Mouse (Mus musculus): ENCODE measurements around the gene Ptpn7. TPM values are rescaled to one million over a fixed set of nuclear protein-coding genes. Genes with fewer than 3 reads are reported as not detected.
"Not testable (repeated sequence)": the region's sequence is repeated elsewhere in the genome, so short reads cannot be mapped to it uniquely, and the experiment has no call there.

Gene Ptpn7
- polyA plus RNA-seq, 1 experiment from 2014 or later = 0.24 TPM

- no peak overlapping the region for H3K27ac ChIP-seq (ENCODE audit: low read depth, low read length)
- WGBS = 71% methylated on average over 11 of the region's 11 CpGs
- H3K36me3 ChIP-seq (ENCODE audit: control insufficient read depth, insufficient read depth, low read length) = no peaks in the 10 kb centered on the region
- H3K4me3 ChIP-seq (ENCODE audit: low read length) = no peak overlapping the region
- H3K9me3 ChIP-seq (ENCODE audit: control insufficient read depth, low read length) = no peaks in the 10 kb centered on the region
- peaks cover 5% of the 10 kb centered on the region; the same call in 1 of the 2 replicates for H3K27me3 ChIP-seq (replicated peaks; ENCODE audit: control insufficient read depth, insufficient read depth, low read length)
- H3K9ac ChIP-seq (ENCODE audit: low read depth, low read length) = no peak overlapping the region
- no peak overlapping the region for H3K4me2 ChIP-seq (ENCODE audit: low read length)
- no peaks in the 10 kb centered on the region; the same call in 1 of the 2 replicates for H3K4me1 ChIP-seq (ENCODE audit: control insufficient read depth, insufficient read depth, low read depth, low read length)
- no peak for ATAC-seq
Measured at GRCm38 (mm10) chr1:135096312-135096711, 36.2 kb upstream of the Ptpn7 start.

GRCm38 (mm10) chr1:135097441-135097840 lies 35.1 kb upstream of the Ptpn7 start:
- Histone ChIP-seq H3K9me3 (ENCODE audit: control insufficient read depth, low read length) (no peaks in the 10 kb centered on the region), H3K27ac (ENCODE audit: low read depth, low read length) (no peak overlapping the region), H3K4me2 (ENCODE audit: low read length) (no peak overlapping the region), H3K4me1 (ENCODE audit: control insufficient read depth, insufficient read depth, low read depth, low read length) (no peaks in the 10 kb centered on the region; the same call in 1 of the 2 replicates), H3K27me3 (replicated peaks; ENCODE audit: control insufficient read depth, insufficient read depth, low read length) (peaks cover 5% of the 10 kb centered on the region; the same call in 1 of the 2 replicates), H3K4me3 (ENCODE audit: low read length) (no peak overlapping the region), H3K9ac (ENCODE audit: low read depth, low read length) (no peak overlapping the region), H3K36me3 (ENCODE audit: control insufficient read depth, insufficient read depth, low read length) (no peaks in the 10 kb centered on the region)
- 92% methylated on average over 6 of the region's 6 CpGs for WGBS
- ATAC-seq = no peak

GRCm38 (mm10) chr1:135098441-135098840 lies 34.1 kb upstream of the Ptpn7 start:
- Histone ChIP-seq H3K4me1 (ENCODE audit: control insufficient read depth, insufficient read depth, low read depth, low read length) (no peaks in the 10 kb centered on the region; the same call in 1 of the 2 replicates), H3K9ac (ENCODE audit: low read depth, low read length) (no peak overlapping the region), H3K4me3 (ENCODE audit: low read length) (no peak overlapping the region), H3K27ac (ENCODE audit: low read depth, low read length) (no peak overlapping the region), H3K9me3 (ENCODE audit: control insufficient read depth, low read length) (no peaks in the 10 kb centered on the region), H3K27me3 (replicated peaks; ENCODE audit: control insufficient read depth, insufficient read depth, low read length) (peaks cover 10% of the 10 kb centered on the region), H3K36me3 (ENCODE audit: control insufficient read depth, insufficient read depth, low read length) (no peaks in the 10 kb centered on the region), H3K4me2 (ENCODE audit: low read length) (no peak overlapping the region)
- peak; percentile 37; the same call in 1 of the 2 replicates for ATAC-seq
- 74% methylated on average over 5 of the region's 7 CpGs for WGBS

- Histone ChIP-seq H3K4me1 (ENCODE audit: control insufficient read depth, insufficient read depth, low read depth, low read length) (peaks cover 7% of the 10 kb centered on the region), H3K36me3 (ENCODE audit: control insufficient read depth, insufficient read depth, low read length) (no peaks in the 10 kb centered on the region), H3K9me3 (ENCODE audit: control insufficient read depth, low read length) (no peaks in the 10 kb centered on the region), H3K4me2 (ENCODE audit: low read length) (no peak overlapping the region), H3K4me3 (ENCODE audit: low read length) (no peak overlapping the region), H3K9ac (ENCODE audit: low read depth, low read length) (no peak overlapping the region), H3K27ac (ENCODE audit: low read depth, low read length) (no peak overlapping the region), H3K27me3 (replicated peaks; ENCODE audit: control insufficient read depth, insufficient read depth, low read length) (peaks cover 27% of the 10 kb centered on the region)
- no peak for ATAC-seq
- 60% methylated on average over 7 of the region's 7 CpGs for WGBS
Measured at GRCm38 (mm10) chr1:135100400-135100799, 32.1 kb upstream of the Ptpn7 start.

GRCm38 (mm10) chr1:135105124-135105523 lies 27.4 kb upstream of the Ptpn7 start, which contains the start of gene Lgr6:
Gene Lgr6, minus strand, starts transcription at chr1:135105276.
- H3K9me3 ChIP-seq (ENCODE audit: control insufficient read depth, low read length) = no peaks in the 10 kb centered on the region
- no peaks in the 10 kb centered on the region for H3K36me3 ChIP-seq (ENCODE audit: control insufficient read depth, insufficient read depth, low read length)
- peak within 1 kb of the TSS; percentile 60 for H3K4me2 ChIP-seq (ENCODE audit: low read length)
- H3K27ac ChIP-seq (ENCODE audit: low read depth, low read length) = no peak within 1 kb of the TSS
- H3K4me3 ChIP-seq (ENCODE audit: low read length) = peak within 1 kb of the TSS; percentile 38
- H3K9ac ChIP-seq (ENCODE audit: low read depth, low read length) = peak within 1 kb of the TSS; percentile 37
- under 1% methylated on average over 40 of the region's 40 CpGs for WGBS
- H3K4me1 ChIP-seq (ENCODE audit: control insufficient read depth, insufficient read depth, low read depth, low read length) = peaks cover 7% of the 10 kb centered on the region
- H3K27me3 ChIP-seq (replicated peaks; ENCODE audit: control insufficient read depth, insufficient read depth, low read length) = peaks cover 37% of the 10 kb centered on the region
- peak; percentile 16; the same call in 1 of the 2 replicates for ATAC-seq

- WGBS = 5% methylated on average over 8 of the region's 8 CpGs
- no peak overlapping the region for H3K4me3 ChIP-seq (ENCODE audit: low read length)
- peaks cover 7% of the 10 kb centered on the region for H3K4me1 ChIP-seq (ENCODE audit: control insufficient read depth, insufficient read depth, low read depth, low read length)
- H3K27me3 ChIP-seq (replicated peaks; ENCODE audit: control insufficient read depth, insufficient read depth, low read length) = peaks cover 34% of the 10 kb centered on the region
- H3K9ac ChIP-seq (ENCODE audit: low read depth, low read length) = no peak overlapping the region
- ATAC-seq = peak; percentile 23
- no peaks in the 10 kb centered on the region for H3K9me3 ChIP-seq (ENCODE audit: control insufficient read depth, low read length)
- no peaks in the 10 kb centered on the region for H3K36me3 ChIP-seq (ENCODE audit: control insufficient read depth, insufficient read depth, low read length)
- no peak overlapping the region for H3K4me2 ChIP-seq (ENCODE audit: low read length)
- no peak overlapping the region for H3K27ac ChIP-seq (ENCODE audit: low read depth, low read length)
Measured at GRCm38 (mm10) chr1:135105951-135106350, 26.5 kb upstream of the Ptpn7 start.

- H3K27me3 ChIP-seq (replicated peaks; ENCODE audit: control insufficient read depth, insufficient read depth, low read length) = peaks cover 25% of the 10 kb centered on the region
- H3K4me2 ChIP-seq (ENCODE audit: low read length) = no peak overlapping the region
- no peak overlapping the region for H3K9ac ChIP-seq (ENCODE audit: low read depth, low read length)
- H3K4me3 ChIP-seq (ENCODE audit: low read length) = no peak overlapping the region
- H3K27ac ChIP-seq (ENCODE audit: low read depth, low read length) = no peak overlapping the region
- no peak for ATAC-seq
- 49% methylated on average over 6 of the region's 6 CpGs for WGBS
- H3K9me3 ChIP-seq (ENCODE audit: control insufficient read depth, low read length) = no peaks in the 10 kb centered on the region
- H3K4me1 ChIP-seq (ENCODE audit: control insufficient read depth, insufficient read depth, low read depth, low read length) = peaks cover 7% of the 10 kb centered on the region
- no peaks in the 10 kb centered on the region for H3K36me3 ChIP-seq (ENCODE audit: control insufficient read depth, insufficient read depth, low read length)
Measured at GRCm38 (mm10) chr1:135108611-135109010, 23.9 kb upstream of the Ptpn7 start.

GRCm38 (mm10) chr1:135110075-135110474 lies 22.4 kb upstream of the Ptpn7 start:
- peaks cover 12% of the 10 kb centered on the region for H3K27me3 ChIP-seq (replicated peaks; ENCODE audit: control insufficient read depth, insufficient read depth, low read length)
- H3K9ac ChIP-seq (ENCODE audit: low read depth, low read length) = no peak overlapping the region
- WGBS = 17% methylated on average over 6 of the region's 6 CpGs
- H3K27ac ChIP-seq (ENCODE audit: low read depth, low read length) = no peak overlapping the region
- no peak overlapping the region for H3K4me3 ChIP-seq (ENCODE audit: low read length)
- H3K4me1 ChIP-seq (ENCODE audit: control insufficient read depth, insufficient read depth, low read depth, low read length) = peaks cover 3% of the 10 kb centered on the region
- no peak overlapping the region for H3K4me2 ChIP-seq (ENCODE audit: low read length)
- no peaks in the 10 kb centered on the region for H3K9me3 ChIP-seq (ENCODE audit: control insufficient read depth, low read length)
- H3K36me3 ChIP-seq (ENCODE audit: control insufficient read depth, insufficient read depth, low read length) = no peaks in the 10 kb centered on the region
- no peak for ATAC-seq

GRCm38 (mm10) chr1:135111271-135111670 lies 21.2 kb upstream of the Ptpn7 start:
- H3K4me2 ChIP-seq (ENCODE audit: low read length); H3K36me3 ChIP-seq (ENCODE audit: control insufficient read depth, insufficient read depth, low read length); H3K4me3 ChIP-seq (ENCODE audit: low read length); ATAC-seq; H3K27ac ChIP-seq (ENCODE audit: low read depth, low read length); H3K9me3 ChIP-seq (ENCODE audit: control insufficient read depth, low read length); H3K4me1 ChIP-seq (ENCODE audit: control insufficient read depth, insufficient read depth, low read depth, low read length); H3K27me3 ChIP-seq (replicated peaks; ENCODE audit: control insufficient read depth, insufficient read depth, low read length); H3K9ac ChIP-seq (ENCODE audit: low read depth, low read length): not testable (repeated sequence)
- WGBS = 60% methylated on average over 5 of the region's 5 CpGs
